Mouse (Mus musculus) neural tube, embryonic 11.5 days (tissue): ENCODE results near the gene Asap3. TPM values are rescaled to one million over a fixed set of nuclear protein-coding genes. Genes with fewer than 3 reads are reported as not detected.

Experiments used
- ATAC-seq: fragments of 200-750 bp; cut with Nextera tagmentation; 2 replicates; pipeline ENCODE4 v1.8.0; 2017; ENCODE audit warnings: moderate number of reproducible peaks, mild to moderate bottlenecking, moderate TSS enrichment, moderate library complexity; ENCODE audit not compliant: insufficient read depth, low FRiP score, low TSS enrichment
- DNase-seq: peaks from one replicate; pipeline ENCODE4 v3.0.0-alpha.2; 2015; ENCODE audit warnings: low spot score
- H3K27ac ChIP-seq: fragments of 300-500 bp; sonication (generic); 2 replicates; pipeline ENCODE4 v1.5.1; 2014; ENCODE audit warnings: low read depth, mild to moderate bottlenecking, low read length
- H3K27me3 ChIP-seq: fragments of 300-500 bp; sonication (generic); 2 replicates; pipeline ENCODE4 v1.6.1; 2014; ENCODE audit warnings: mild to moderate bottlenecking, low read length, mixed read lengths; ENCODE audit not compliant: control insufficient read depth, insufficient read depth
- H3K36me3 ChIP-seq: fragments of 300-500 bp; sonication (generic); 2 replicates; pipeline ENCODE4 v1.6.1; 2014; ENCODE audit warnings: mild to moderate bottlenecking, low read length, moderate library complexity, mixed read lengths; ENCODE audit not compliant: control insufficient read depth, insufficient read depth
- H3K4me1 ChIP-seq: fragments of 300-500 bp; sonication (generic); 2 replicates; pipeline ENCODE4 v1.6.1; 2014; ENCODE audit warnings: low read length, mixed read lengths; ENCODE audit not compliant: control insufficient read depth, insufficient read depth
- H3K4me2 ChIP-seq: fragments of 300-500 bp; sonication (generic); 2 replicates; pipeline ENCODE4 v1.6.1; 2014; ENCODE audit warnings: low read depth, mild to moderate bottlenecking, moderate library complexity
- H3K4me3 ChIP-seq: fragments of 300-500 bp; sonication (generic); 2 replicates; pipeline ENCODE4 v1.5.1; 2014; ENCODE audit warnings: low read depth, low read length
- H3K9ac ChIP-seq: fragments of 300-500 bp; sonication (generic); 2 replicates; pipeline ENCODE4 v1.6.1; 2014; ENCODE audit warnings: mild to moderate bottlenecking, low read length
- H3K9me3 ChIP-seq: fragments of 300-500 bp; sonication (generic); 2 replicates; pipeline ENCODE4 v1.6.1; 2016; ENCODE audit warnings: low read length; ENCODE audit not compliant: control insufficient read depth
- WGBS: fragments of 180-500 bp; shearing (Covaris S2); extraction: QIAGEN DNeasy Blood & Tissue Kit; methylation state at CpG from one replicate; pipeline ENCODE4 v1.1.7; 2014; 5-methylcytosine and 5-hydroxymethylcytosine counted together
- polyA plus RNA-seq: library from polyadenylated mRNA; unstranded; fragments of >200 nt; fragmentation: Nextera tagmentation; extraction: Ambion mirVana; gene quantifications from 2 replicates; pipeline ENCODE4 v1.2.1, GENCODE M21; 2014

The Asap3 gene
- polyA plus RNA-seq, 1 experiment from 2014 or later = 7.5 TPM

DNA sequence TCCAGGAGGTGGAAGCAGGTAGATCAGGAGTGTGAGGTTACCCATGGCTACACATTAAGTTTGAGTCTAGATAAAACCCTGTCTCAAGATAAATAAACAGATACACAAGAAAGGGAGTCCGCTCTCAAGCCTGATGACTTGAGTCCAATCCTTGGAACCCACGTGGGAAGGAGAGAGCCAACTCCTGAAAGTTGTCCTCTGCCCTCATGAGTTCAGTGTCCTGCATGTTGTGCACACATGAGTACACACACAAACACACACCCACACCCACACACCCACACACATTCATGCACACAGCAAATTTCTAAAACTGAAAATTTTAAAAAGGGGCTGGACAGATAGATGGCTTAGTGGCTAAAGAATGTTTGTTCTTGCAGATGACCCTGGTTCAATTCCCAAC, 1.4 kb upstream of the Asap3 start:
- Histone ChIP-seq H3K27ac (no peak overlapping the region), H3K4me3 (no peak overlapping the region), H3K4me2 (no peak overlapping the region), H3K27me3 (no peaks in the 10 kb centered on the region), H3K4me1 (peaks cover 14% of the 10 kb centered on the region), H3K36me3 (no peaks in the 10 kb centered on the region), H3K9ac (no peak overlapping the region), H3K9me3 (no peaks in the 10 kb centered on the region)
- WGBS = 75% methylated on average over 2 of the region's 2 CpGs
- DNase-seq (no peak), ATAC-seq (no peak)

DNA sequence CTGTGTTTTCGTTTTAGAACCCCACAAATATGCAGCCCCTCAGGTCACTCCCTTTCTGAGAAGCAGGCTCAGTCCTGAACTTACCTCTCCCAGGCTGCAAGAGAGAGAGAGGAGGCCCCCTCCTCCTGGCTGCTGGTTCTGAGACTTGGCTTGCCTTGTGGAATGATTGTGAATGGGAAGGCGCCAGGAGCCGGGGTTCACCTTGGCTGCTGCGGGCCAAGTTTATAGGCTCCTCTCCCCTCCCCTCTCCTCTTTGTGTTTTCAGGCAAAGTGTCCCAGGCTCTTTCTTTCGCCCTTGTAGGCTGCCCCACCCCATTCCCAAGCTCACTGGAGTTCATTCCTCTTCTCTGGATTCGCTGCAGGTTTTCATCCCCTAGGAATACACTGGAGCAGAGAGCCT, 778 bp downstream of the Asap3 start:
- H3K27ac ChIP-seq = 0 out of 2 replicates have a peak overlapping the region, but pooled peaks have one; percentile 35
- H3K4me2 ChIP-seq = peak overlapping the region; percentile 95
- ATAC-seq = no peak; the same call in 1 of the 2 replicates
- peak overlapping the region; percentile 59 for H3K4me3 ChIP-seq
- H3K9me3 ChIP-seq = no peaks in the 10 kb centered on the region
- no peak for DNase-seq
- H3K36me3 ChIP-seq = no peaks in the 10 kb centered on the region
- H3K4me1 ChIP-seq = peaks cover 14% of the 10 kb centered on the region
- peak overlapping the region; percentile 74 for H3K9ac ChIP-seq
- under 1% methylated on average over 6 of the region's 6 CpGs for WGBS
- no peaks in the 10 kb centered on the region for H3K27me3 ChIP-seq

- DNase-seq (no peak), ATAC-seq (no peak)
- H3K9me3 ChIP-seq = no peaks in the 10 kb centered on the region
- no peaks in the 10 kb centered on the region for H3K36me3 ChIP-seq
- peaks cover 11% of the 10 kb centered on the region for H3K4me1 ChIP-seq
- no peaks in the 10 kb centered on the region for H3K27me3 ChIP-seq
- no peak overlapping the region for H3K27ac ChIP-seq
- whole genome bisulfite sequencing = 80% methylated on average over 9 of the region's 9 CpGs
- no peak overlapping the region for H3K4me2 ChIP-seq
- no peak overlapping the region for H3K4me3 ChIP-seq
- no peak overlapping the region for H3K9ac ChIP-seq
These were observed 4.8 kb downstream of the Asap3 start for GRCm38 (mm10) chr4:136210931-136211330.

DNA sequence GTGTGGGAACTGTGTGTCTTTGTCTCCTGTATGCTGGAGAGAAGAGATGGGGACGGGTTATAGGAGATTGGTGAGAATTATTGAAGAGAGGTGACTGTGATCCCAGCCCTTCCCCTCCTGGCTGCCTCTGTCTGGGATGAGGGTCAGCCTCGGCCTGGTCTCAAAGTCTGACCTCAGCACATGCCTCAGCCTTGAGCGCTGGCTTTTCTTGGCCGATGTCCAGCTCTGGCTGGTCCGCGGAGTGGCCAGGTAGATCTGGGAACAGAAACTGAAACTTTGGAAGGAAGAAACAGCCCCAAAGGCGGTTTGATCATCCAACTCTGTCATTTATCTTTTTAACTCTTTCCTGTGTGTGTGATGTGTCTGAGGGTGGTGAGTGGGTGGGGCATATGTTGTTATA, 7.5 kb downstream of the Asap3 start:
- peaks cover 5% of the 10 kb centered on the region for H3K4me1 ChIP-seq
- 83% methylated on average over 7 of the region's 7 CpGs for WGBS
- no peak overlapping the region for H3K4me3 ChIP-seq
- H3K4me2 ChIP-seq = no peak overlapping the region
- no peaks in the 10 kb centered on the region for H3K36me3 ChIP-seq
- no peaks in the 10 kb centered on the region for H3K27me3 ChIP-seq
- H3K9ac ChIP-seq = no peak overlapping the region
- H3K27ac ChIP-seq = no peak overlapping the region
- no peak for ATAC-seq
- no peaks in the 10 kb centered on the region for H3K9me3 ChIP-seq
- DNase-seq = no peak

DNA sequence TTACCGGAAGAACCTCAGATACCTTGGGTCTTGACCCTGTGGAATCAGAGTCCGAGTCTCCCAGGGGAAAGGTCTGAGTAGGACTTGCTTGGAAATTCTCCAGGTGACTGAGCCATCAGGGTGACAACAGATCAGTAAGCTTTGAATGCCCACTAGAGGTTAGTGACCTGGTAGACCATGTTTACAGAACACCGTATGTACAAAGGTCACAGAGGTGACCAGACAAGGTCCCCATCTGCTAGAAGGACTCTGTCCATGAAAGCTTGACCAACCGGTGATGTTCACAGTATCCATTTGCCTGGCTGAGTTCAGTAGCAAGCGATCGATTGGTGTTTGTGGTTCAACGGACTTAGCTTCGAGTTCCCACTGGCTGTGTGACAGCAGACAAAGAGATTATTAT, 8.7 kb downstream of the Asap3 start:
- ATAC-seq (no peak), DNase-seq (no peak)
- no peak overlapping the region for H3K4me2 ChIP-seq
- WGBS = 88% methylated on average over 8 of the region's 8 CpGs
- no peaks in the 10 kb centered on the region for H3K36me3 ChIP-seq
- H3K9me3 ChIP-seq = no peaks in the 10 kb centered on the region
- H3K27me3 ChIP-seq = no peaks in the 10 kb centered on the region
- H3K9ac ChIP-seq = no peak overlapping the region
- H3K27ac ChIP-seq = no peak overlapping the region
- peaks cover 13% of the 10 kb centered on the region for H3K4me1 ChIP-seq
- no peak overlapping the region for H3K4me3 ChIP-seq

DNA sequence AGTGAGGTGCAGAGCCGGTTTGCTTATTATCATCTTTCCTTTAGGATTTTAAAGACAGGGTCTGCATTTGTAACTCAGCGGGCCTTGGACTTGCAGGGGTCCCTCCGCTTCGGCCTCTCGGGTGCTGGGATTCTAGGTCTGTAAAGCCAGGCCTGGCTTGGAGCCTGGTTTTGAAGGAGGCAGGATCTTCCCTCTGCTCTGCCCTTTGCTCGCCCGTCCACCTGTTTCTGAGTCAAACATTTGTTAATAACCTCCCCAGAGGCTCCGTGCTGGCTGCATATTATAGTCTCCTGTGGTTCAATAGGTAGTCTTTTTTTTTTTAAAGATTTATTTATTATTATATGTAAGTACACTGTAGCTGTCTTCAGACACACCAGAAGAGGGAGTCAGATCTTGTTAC, 9.4 kb downstream of the Asap3 start:
- no peak overlapping the region for H3K9ac ChIP-seq
- H3K27ac ChIP-seq = no peak overlapping the region
- no peak overlapping the region for H3K4me3 ChIP-seq
- no peaks in the 10 kb centered on the region for H3K27me3 ChIP-seq
- ATAC-seq = no peak
- H3K9me3 ChIP-seq = no peaks in the 10 kb centered on the region
- peaks cover 13% of the 10 kb centered on the region for H3K4me1 ChIP-seq
- 91% methylated on average over 8 of the region's 8 CpGs for WGBS
- no peaks in the 10 kb centered on the region for H3K36me3 ChIP-seq
- DNase-seq = no peak
- no peak overlapping the region for H3K4me2 ChIP-seq

DNA sequence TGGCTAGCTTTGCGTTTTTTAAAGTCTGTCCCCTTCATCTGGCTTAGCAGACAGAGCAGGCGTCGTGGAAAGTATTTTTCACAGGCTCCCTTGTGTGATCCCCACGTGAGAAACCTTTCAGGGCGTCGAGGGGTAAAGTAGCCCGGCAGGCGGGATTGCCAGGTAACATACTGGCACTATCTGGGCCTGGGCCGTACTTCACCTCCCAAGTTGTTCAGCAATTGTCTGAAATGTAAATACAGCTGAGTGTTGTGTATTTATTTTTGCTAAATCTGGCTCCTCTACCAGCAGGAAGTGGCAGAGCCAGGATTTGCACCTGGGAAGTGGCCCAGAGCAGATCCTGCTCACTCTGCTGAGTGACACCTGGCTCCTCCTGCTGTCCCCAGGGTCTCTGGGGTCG, 10.9 kb downstream of the Asap3 start:
- Histone ChIP-seq H3K4me3 (no peak overlapping the region), H3K27me3 (no peaks in the 10 kb centered on the region), H3K9me3 (no peaks in the 10 kb centered on the region), H3K4me2 (no peak overlapping the region), H3K9ac (no peak overlapping the region), H3K4me1 (peaks cover 13% of the 10 kb centered on the region), H3K27ac (no peak overlapping the region), H3K36me3 (no peaks in the 10 kb centered on the region)
- 62% methylated on average over 10 of the region's 10 CpGs for WGBS
- no peak for DNase-seq
- no peak for ATAC-seq

GRCm38 (mm10) chr4:136218595-136219214, 12.5 kb downstream of the Asap3 start:
- DNase-seq (peak; percentile 58), ATAC-seq (no peak)
- peaks cover 17% of the 10 kb centered on the region for H3K4me1 ChIP-seq
- H3K9ac ChIP-seq = peak overlapping the region; percentile 38; the same call in 1 of the 2 replicates
- H3K4me2 ChIP-seq = peak overlapping the region; percentile 18
- no peaks in the 10 kb centered on the region for H3K36me3 ChIP-seq
- no peaks in the 10 kb centered on the region for H3K27me3 ChIP-seq
- H3K4me3 ChIP-seq = no peak overlapping the region
- 10% methylated on average over 17 of the region's 18 CpGs for WGBS
- H3K9me3 ChIP-seq = no peaks in the 10 kb centered on the region
- no peak overlapping the region for H3K27ac ChIP-seq

DNA sequence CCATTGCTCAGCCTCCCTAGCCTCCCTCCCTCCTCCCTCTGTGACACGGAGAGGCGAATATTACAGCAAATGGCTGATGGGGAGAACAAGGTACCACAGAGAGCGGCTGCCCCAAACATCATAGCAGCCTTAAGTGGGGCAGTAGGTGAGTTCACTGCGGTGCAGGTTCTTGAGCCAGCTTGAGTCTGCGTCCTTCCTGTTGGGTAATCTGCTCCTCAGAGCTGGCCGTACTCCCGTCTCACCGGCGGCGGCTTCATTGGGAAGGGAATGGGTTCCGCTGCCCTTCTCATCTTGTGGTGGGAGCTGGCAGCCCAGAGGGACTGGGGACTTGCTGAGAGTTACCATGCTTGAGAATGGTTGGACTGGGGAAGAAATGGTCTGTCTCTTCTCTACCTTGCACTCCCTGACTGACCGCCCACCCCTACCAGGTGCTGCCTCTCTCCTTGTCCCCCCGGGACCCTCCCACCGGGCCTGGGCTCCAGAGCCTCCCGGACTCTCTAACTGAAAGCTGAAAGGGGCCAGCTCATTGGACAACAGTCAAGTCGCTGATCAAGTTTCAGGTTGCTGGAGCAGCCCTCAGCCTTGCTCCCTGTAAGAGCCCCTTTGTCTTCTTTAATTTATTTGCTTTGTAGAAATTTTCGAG, 14.1 kb downstream of the Asap3 start:
- WGBS = 4% methylated on average over 17 of the region's 17 CpGs
- H3K27ac ChIP-seq = no peak overlapping the region
- ATAC-seq = no peak
- H3K9ac ChIP-seq = no peak overlapping the region
- H3K4me3 ChIP-seq = no peak overlapping the region
- peak overlapping the region; percentile 25 for H3K4me2 ChIP-seq
- no peaks in the 10 kb centered on the region for H3K36me3 ChIP-seq
- H3K27me3 ChIP-seq = no peaks in the 10 kb centered on the region
- no peaks in the 10 kb centered on the region for H3K9me3 ChIP-seq
- peaks cover 26% of the 10 kb centered on the region for H3K4me1 ChIP-seq
- no peak for DNase-seq
